Mouse (Mus musculus): ENCODE results near the gene Mphosph10. TPM values are rescaled to one million over a fixed set of nuclear protein-coding genes. Genes with fewer than 3 reads are reported as not detected.

The Mphosph10 gene
- polyA plus RNA-seq, 1 experiment from 2014 or later, result 25.2 TPM

DNA sequence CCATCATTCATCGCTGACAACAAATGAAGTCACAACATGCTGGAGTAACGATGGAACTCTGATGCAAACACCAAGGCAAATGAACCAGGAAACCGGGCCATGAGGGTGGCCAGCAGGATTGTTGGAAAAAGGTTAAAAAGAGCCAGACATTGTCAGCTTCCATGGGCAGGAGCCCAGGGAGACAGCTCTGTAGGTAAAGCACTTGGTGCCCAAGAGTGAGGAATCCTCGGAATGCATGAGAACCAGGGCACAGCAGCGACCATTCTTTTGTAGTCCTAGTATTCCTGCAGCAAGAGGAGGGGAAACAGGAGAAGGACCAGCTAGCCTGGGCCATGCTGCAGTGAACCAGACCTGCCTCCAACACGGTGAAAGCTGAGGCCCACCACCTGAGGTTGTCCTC lies 33.4 kb downstream of the Mphosph10 start:
- H3K9me3 ChIP-seq (ENCODE audit: control insufficient read depth, low read length), result no peaks in the 10 kb centered on the region
- no peak overlapping the region for H3K9ac ChIP-seq (replicated peaks; ENCODE audit: low read length)
- ATAC-seq (ENCODE audit: low FRiP score, low TSS enrichment) (no peak), DNase-seq (no peak)
- no peaks in the 10 kb centered on the region for H3K27me3 ChIP-seq (ENCODE audit: control insufficient read depth, insufficient read depth, low read length)
- H3K36me3 ChIP-seq (ENCODE audit: control insufficient read depth, insufficient read depth, low read length), result peaks cover 44% of the 10 kb centered on the region
- no peak overlapping the region for H3K27ac ChIP-seq (replicated peaks; ENCODE audit: low read depth, low read length)
- WGBS, result 86% methylated on average over 6 of the region's 6 CpGs
- no peak overlapping the region for H3K4me2 ChIP-seq (ENCODE audit: low read length)
- no peak overlapping the region for H3K4me3 ChIP-seq (replicated peaks; ENCODE audit: low read depth, low read length)
- H3K4me1 ChIP-seq (ENCODE audit: control insufficient read depth, insufficient read depth, low read length), result no peaks in the 10 kb centered on the region

DNA sequence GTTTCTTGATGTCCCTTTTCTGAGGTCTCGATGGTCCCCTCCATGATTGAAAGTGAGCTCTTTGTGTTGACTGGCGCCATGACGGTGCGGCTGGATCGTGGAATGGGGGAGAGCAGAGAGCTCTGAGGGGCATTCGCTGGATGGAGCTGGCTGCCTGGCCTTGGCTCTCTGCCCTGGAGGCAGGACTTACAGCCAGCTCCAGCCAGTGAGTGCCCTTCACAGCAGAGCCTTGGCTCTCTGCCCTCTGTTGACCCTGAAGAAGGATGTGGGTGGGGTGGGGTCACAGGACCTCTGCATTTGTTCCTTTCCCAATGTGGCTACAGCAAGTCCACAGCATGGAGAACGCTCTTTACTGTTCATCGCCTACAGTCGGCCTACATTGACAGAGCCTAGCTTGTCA lies 34.7 kb downstream of the Mphosph10 start:
- DNase-seq (no peak), ATAC-seq (ENCODE audit: low FRiP score, low TSS enrichment) (no peak)
- Histone ChIP-seq H3K9me3 (ENCODE audit: control insufficient read depth, low read length) (no peaks in the 10 kb centered on the region), H3K4me1 (ENCODE audit: control insufficient read depth, insufficient read depth, low read length) (no peaks in the 10 kb centered on the region), H3K4me2 (ENCODE audit: low read length) (no peak overlapping the region), H3K36me3 (ENCODE audit: control insufficient read depth, insufficient read depth, low read length) (peaks cover 39% of the 10 kb centered on the region), H3K9ac (replicated peaks; ENCODE audit: low read length) (no peak overlapping the region), H3K27me3 (ENCODE audit: control insufficient read depth, insufficient read depth, low read length) (no peaks in the 10 kb centered on the region), H3K27ac (replicated peaks; ENCODE audit: low read depth, low read length) (no peak overlapping the region), H3K4me3 (replicated peaks; ENCODE audit: low read depth, low read length) (no peak overlapping the region)
- 88% methylated on average over 9 of the region's 9 CpGs for WGBS

DNA sequence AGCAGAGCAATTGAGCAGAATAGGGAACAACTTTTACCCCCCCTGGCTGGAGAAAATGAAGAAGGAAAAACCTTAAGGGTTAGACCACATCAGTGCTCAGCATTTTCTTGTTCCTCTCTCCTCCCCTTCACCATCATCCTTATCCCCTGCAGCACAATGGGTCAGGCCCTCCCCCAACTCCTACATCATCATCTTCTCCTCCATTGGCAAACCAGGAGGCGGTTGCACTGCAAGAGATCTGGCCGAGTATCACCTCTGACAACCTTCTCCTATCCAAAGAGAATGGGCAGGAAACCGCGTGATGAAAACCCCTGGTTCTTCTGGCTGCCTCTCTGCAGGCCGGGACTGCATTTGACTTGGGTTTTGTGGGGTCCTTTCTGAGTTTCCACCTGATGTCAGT lies 35.4 kb downstream of the Mphosph10 start:
- Histone ChIP-seq H3K27me3 (ENCODE audit: control insufficient read depth, insufficient read depth, low read length) (no peaks in the 10 kb centered on the region), H3K4me2 (ENCODE audit: low read length) (no peak overlapping the region), H3K9ac (replicated peaks; ENCODE audit: low read length) (no peak overlapping the region), H3K36me3 (ENCODE audit: control insufficient read depth, insufficient read depth, low read length) (peaks cover 33% of the 10 kb centered on the region), H3K4me3 (replicated peaks; ENCODE audit: low read depth, low read length) (no peak overlapping the region), H3K27ac (replicated peaks; ENCODE audit: low read depth, low read length) (no peak overlapping the region), H3K9me3 (ENCODE audit: control insufficient read depth, low read length) (no peaks in the 10 kb centered on the region), H3K4me1 (ENCODE audit: control insufficient read depth, insufficient read depth, low read length) (no peaks in the 10 kb centered on the region)
- no peak for ATAC-seq (ENCODE audit: low FRiP score, low TSS enrichment)
- DNase-seq, result no peak
- 88% methylated on average over 5 of the region's 5 CpGs for WGBS

DNA sequence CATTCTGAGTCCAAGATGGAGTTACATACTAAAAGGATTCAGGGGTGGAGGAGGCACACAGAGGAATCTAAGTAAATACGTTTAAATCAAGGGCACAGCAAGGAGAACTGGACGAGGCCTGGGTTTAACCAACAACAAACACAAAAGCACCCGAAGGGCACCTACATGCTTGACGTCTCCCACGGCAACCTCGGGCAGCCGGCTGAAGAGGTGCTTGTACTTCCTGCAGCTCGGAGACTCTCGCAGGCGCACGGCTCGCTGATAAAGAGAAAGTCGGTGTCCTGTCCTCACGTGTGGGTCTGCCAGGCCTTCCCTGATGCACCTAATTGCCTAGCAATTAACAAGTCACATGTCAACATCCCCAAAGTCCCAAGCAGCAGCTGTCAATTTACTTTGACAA lies 37.9 kb downstream of the Mphosph10 start:
- 11% methylated on average over 14 of the region's 14 CpGs for WGBS
- H3K27ac ChIP-seq (replicated peaks; ENCODE audit: low read depth, low read length), result no peak overlapping the region
- no peaks in the 10 kb centered on the region for H3K4me1 ChIP-seq (ENCODE audit: control insufficient read depth, insufficient read depth, low read length)
- DNase-seq, result peak; percentile 24
- H3K9ac ChIP-seq (replicated peaks; ENCODE audit: low read length), result no peak overlapping the region
- no peak overlapping the region for H3K4me3 ChIP-seq (replicated peaks; ENCODE audit: low read depth, low read length)
- ATAC-seq (ENCODE audit: low FRiP score, low TSS enrichment), result no peak
- H3K9me3 ChIP-seq (ENCODE audit: control insufficient read depth, low read length), result no peaks in the 10 kb centered on the region
- peaks cover 31% of the 10 kb centered on the region for H3K36me3 ChIP-seq (ENCODE audit: control insufficient read depth, insufficient read depth, low read length)
- no peak overlapping the region for H3K4me2 ChIP-seq (ENCODE audit: low read length)
- H3K27me3 ChIP-seq (ENCODE audit: control insufficient read depth, insufficient read depth, low read length), result no peaks in the 10 kb centered on the region

DNA sequence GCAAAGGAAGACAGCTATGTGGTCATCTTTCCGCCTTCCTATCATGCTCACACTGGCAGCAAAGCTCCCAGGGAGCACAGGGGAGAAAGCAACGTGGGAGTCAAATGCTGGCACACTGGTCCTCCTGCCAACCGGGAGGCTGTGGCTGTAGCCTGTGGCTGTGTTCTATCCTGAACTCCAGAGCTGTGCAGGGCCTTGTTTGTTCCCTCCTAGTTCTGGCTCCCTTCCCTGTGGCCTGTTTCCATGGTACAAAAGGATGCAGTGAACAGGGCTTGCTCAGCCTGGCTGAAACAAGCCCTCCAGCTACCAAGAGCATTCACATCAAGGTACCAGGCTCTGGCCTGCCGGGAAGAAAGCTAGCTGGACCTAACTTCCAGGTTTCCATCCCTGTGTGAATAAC lies 41.0 kb downstream of the Mphosph10 start:
- Histone ChIP-seq H3K27ac (replicated peaks; ENCODE audit: low read depth, low read length) (peak overlapping the region; percentile 63), H3K4me3 (replicated peaks; ENCODE audit: low read depth, low read length) (no peak overlapping the region), H3K4me2 (ENCODE audit: low read length) (no peak overlapping the region), H3K4me1 (ENCODE audit: control insufficient read depth, insufficient read depth, low read length) (no peaks in the 10 kb centered on the region), H3K27me3 (ENCODE audit: control insufficient read depth, insufficient read depth, low read length) (no peaks in the 10 kb centered on the region), H3K36me3 (ENCODE audit: control insufficient read depth, insufficient read depth, low read length) (peaks cover 35% of the 10 kb centered on the region), H3K9ac (replicated peaks; ENCODE audit: low read length) (no peak overlapping the region), H3K9me3 (ENCODE audit: control insufficient read depth, low read length) (no peaks in the 10 kb centered on the region)
- 0 out of 2 replicates have a peak, but pooled peaks have one; percentile 36 for ATAC-seq (ENCODE audit: low FRiP score, low TSS enrichment)
- WGBS, result 57% methylated on average over 4 of the region's 4 CpGs
- peak; percentile 55 for DNase-seq

DNA sequence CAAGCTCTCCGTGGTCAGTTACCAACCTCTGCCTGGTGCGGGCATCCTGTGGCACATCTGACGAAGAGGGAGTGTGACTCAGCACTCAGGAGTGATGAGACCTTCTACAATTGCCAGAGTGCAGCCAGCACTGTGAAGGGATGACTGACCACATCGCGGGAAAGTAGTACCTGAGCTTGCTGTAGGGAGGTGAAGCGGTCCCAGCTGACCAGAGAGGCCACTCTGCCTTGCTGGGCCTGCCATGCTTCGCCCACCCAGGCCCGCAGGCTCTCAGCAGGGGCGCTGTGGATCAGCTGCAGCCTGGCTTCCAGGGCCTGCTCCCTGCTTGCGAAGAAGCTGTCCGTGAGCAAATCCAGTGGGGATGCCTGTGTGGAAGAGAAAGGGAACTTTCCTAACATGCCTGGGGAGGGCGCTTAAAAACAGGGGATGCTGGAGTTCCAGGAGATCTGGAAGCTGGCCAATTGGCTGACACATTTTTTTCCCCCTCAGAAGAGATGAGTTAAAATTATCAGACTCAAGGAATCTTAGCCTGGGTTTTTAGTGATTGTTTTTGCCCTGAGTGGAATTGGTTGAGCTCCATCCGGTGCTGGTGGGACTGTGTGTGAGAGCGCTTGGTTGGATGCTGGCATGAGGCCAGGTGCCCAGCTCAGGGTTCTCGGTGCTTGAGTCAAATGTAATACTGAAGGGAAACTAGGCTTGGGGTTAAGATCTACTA lies 42.8 kb downstream of the Mphosph10 start:
- no peak overlapping the region for H3K27ac ChIP-seq (replicated peaks; ENCODE audit: low read depth, low read length)
- no peak overlapping the region for H3K4me2 ChIP-seq (ENCODE audit: low read length)
- H3K27me3 ChIP-seq (ENCODE audit: control insufficient read depth, insufficient read depth, low read length), result no peaks in the 10 kb centered on the region
- no peaks in the 10 kb centered on the region for H3K9me3 ChIP-seq (ENCODE audit: control insufficient read depth, low read length)
- ATAC-seq (ENCODE audit: low FRiP score, low TSS enrichment), result no peak
- H3K4me1 ChIP-seq (ENCODE audit: control insufficient read depth, insufficient read depth, low read length), result no peaks in the 10 kb centered on the region
- peak; percentile 41 for DNase-seq
- no peak overlapping the region for H3K4me3 ChIP-seq (replicated peaks; ENCODE audit: low read depth, low read length)
- H3K9ac ChIP-seq (replicated peaks; ENCODE audit: low read length), result no peak overlapping the region
- WGBS, result 84% methylated on average over 15 of the region's 15 CpGs
- H3K36me3 ChIP-seq (ENCODE audit: control insufficient read depth, insufficient read depth, low read length), result peaks cover 35% of the 10 kb centered on the region

DNA sequence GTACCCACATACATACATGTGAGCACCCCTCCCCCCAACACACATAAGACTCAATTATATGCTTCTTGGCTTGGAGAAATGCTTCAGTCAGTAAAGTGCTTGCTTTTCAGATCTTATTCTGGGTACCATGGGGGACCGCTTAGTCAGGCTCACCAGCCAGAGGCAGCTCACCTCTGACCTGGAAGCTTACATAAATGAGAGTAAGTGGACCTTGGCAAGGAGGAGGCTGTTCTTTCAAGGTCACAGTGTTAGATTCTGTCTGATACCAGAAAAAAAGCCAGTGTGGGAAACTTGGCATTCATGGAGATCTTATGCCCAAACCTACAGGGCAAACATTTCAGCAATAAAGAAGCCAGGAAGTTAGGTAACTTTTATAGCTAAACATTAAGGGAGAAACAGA lies 44.3 kb downstream of the Mphosph10 start:
- Histone ChIP-seq H3K9me3 (ENCODE audit: control insufficient read depth, low read length) (no peaks in the 10 kb centered on the region), H3K27ac (replicated peaks; ENCODE audit: low read depth, low read length) (no peak overlapping the region), H3K36me3 (ENCODE audit: control insufficient read depth, insufficient read depth, low read length) (peaks cover 32% of the 10 kb centered on the region), H3K4me1 (ENCODE audit: control insufficient read depth, insufficient read depth, low read length) (no peaks in the 10 kb centered on the region), H3K4me2 (ENCODE audit: low read length) (no peak overlapping the region), H3K9ac (replicated peaks; ENCODE audit: low read length) (no peak overlapping the region), H3K4me3 (replicated peaks; ENCODE audit: low read depth, low read length) (no peak overlapping the region), H3K27me3 (ENCODE audit: control insufficient read depth, insufficient read depth, low read length) (no peaks in the 10 kb centered on the region)
- 95% methylated on average over 1 of the region's 1 CpGs for WGBS
- DNase-seq, result no peak
- ATAC-seq (ENCODE audit: low FRiP score, low TSS enrichment), result no peak

DNA sequence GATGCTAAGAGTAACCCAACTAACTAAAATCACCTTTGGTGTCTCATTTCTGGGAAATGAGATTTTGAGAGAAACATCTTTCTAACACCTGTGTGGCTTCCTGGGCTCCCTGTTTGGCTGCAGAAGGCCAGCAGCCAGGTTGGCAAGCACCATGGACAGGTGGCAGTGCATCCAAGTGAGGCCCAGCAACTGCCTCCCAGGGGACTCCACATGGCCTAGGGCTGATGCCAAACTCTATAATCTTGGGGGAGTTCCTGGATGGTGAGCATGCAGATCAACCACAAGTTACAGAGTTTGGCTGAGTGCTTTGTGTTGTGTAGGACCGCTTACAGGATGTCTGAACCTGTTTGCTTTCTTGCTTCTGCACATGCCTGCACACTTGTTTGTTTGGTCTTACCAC lies 59.4 kb downstream of the Mphosph10 start:
- Histone ChIP-seq H3K27me3 (ENCODE audit: control insufficient read depth, insufficient read depth, low read length) (no peaks in the 10 kb centered on the region), H3K27ac (replicated peaks; ENCODE audit: low read depth, low read length) (no peak overlapping the region), H3K9me3 (ENCODE audit: control insufficient read depth, low read length) (no peaks in the 10 kb centered on the region), H3K4me2 (ENCODE audit: low read length) (no peak overlapping the region), H3K36me3 (ENCODE audit: control insufficient read depth, insufficient read depth, low read length) (peaks cover 48% of the 10 kb centered on the region), H3K4me3 (replicated peaks; ENCODE audit: low read depth, low read length) (no peak overlapping the region), H3K9ac (replicated peaks; ENCODE audit: low read length) (no peak overlapping the region), H3K4me1 (ENCODE audit: control insufficient read depth, insufficient read depth, low read length) (no peaks in the 10 kb centered on the region)
- ATAC-seq (ENCODE audit: low FRiP score, low TSS enrichment) (no peak), DNase-seq (no peak)
- 95% methylated on average over 1 of the region's 1 CpGs for WGBS

DNA sequence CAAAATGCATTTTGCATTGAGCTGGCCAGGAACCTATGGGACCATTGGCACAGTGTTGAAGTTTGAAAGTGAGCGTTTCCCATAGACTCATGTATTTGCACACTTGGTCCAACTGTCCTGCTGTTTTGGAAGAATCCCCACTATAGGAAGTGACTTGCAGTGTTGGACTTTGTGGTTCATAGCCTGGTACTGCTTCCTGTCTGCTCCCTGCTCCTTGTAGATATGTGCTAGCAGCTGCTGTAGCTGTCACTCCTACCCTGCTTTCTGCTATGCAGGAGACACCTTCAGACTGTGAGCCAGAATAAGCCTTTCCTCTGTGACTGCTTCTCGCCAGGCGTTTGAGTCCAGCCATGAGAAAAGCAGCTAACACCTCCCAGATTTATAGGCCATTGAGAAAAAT lies 60.8 kb downstream of the Mphosph10 start:
- H3K27me3 ChIP-seq (ENCODE audit: control insufficient read depth, insufficient read depth, low read length), result no peaks in the 10 kb centered on the region
- H3K9ac ChIP-seq (replicated peaks; ENCODE audit: low read length), result no peak overlapping the region
- 87% methylated on average over 3 of the region's 3 CpGs for WGBS
- DNase-seq, result no peak
- H3K27ac ChIP-seq (replicated peaks; ENCODE audit: low read depth, low read length), result no peak overlapping the region
- H3K4me1 ChIP-seq (ENCODE audit: control insufficient read depth, insufficient read depth, low read length), result no peaks in the 10 kb centered on the region
- no peak overlapping the region for H3K4me3 ChIP-seq (replicated peaks; ENCODE audit: low read depth, low read length)
- H3K9me3 ChIP-seq (ENCODE audit: control insufficient read depth, low read length), result no peaks in the 10 kb centered on the region
- H3K4me2 ChIP-seq (ENCODE audit: low read length), result no peak overlapping the region
- H3K36me3 ChIP-seq (ENCODE audit: control insufficient read depth, insufficient read depth, low read length), result peaks cover 41% of the 10 kb centered on the region
- no peak for ATAC-seq (ENCODE audit: low FRiP score, low TSS enrichment)

All from midbrain, embryonic 14.5 days (tissue).